14 mouse cellular contexts compared by ENCODE assay signal in genomic region chr9:17152369-17152768, GRCm38 (mm10).
DNase-seq lines count a peak whose midpoint lies in the region; ATAC-seq lines count a peak whose summit lies in the region.
"Had no signal": no experiment of that assay in that cellular context is flagged by ENCODE, and none has a peak within 500 bp of the region (broad histone marks: within the 10 kb centered on the region; RNA-seq: fewer than 3 reads in every experiment).

No protein-coding gene starts in this region.

- 0 out of 2 replicates have a peak, but pooled peaks have one; percentile 19 for ATAC-seq in embryonic facial prominence, embryonic 15.5 days (ENCODE audit: insufficient number of reproducible peaks, low FRiP score, low TSS enrichment, low read depth)
- ATAC-seq in erythroid progenitor cell, adult 5-6 weeks (replicated peaks; ENCODE audit: low FRiP score, poor library complexity, severe bottlenecking) = no peak
- ATAC-seq in megakaryocyte-erythroid progenitor cell, adult 5-6 weeks (replicated peaks; ENCODE audit: low FRiP score, low TSS enrichment, poor library complexity, severe bottlenecking) = no peak

- H3K36me3 ChIP-seq in heart, embryonic 10.5 days = no peaks in the 10 kb centered on the region
- H3K36me3 ChIP-seq in embryonic facial prominence, embryonic 15.5 days = no peaks in the 10 kb centered on the region
- H3K36me3 ChIP-seq: neural tube, embryonic 12.5 days had no signal

- intact Hi-C loops in heart, postnatal 14 days (cut with DNase I) = no loop called here

- no peak overlapping the region for H3K4me2 ChIP-seq in embryonic facial prominence, embryonic 15.5 days (replicated peaks)
- H3K4me2 ChIP-seq: midbrain, embryonic 11.5 days; neural tube, embryonic 12.5 days had no signal

- 68% methylated on average over 1 of the region's 1 CpGs for WGBS in heart, embryonic 10.5 days
- WGBS in embryonic facial prominence, embryonic 15.5 days = 57% methylated on average over 1 of the region's 1 CpGs

- no peak overlapping the region for H3K4me3 ChIP-seq in heart, embryonic 10.5 days
- no peak overlapping the region for H3K4me3 ChIP-seq in embryonic facial prominence, embryonic 15.5 days (replicated peaks)
- H3K4me3 ChIP-seq: neural tube, embryonic 12.5 days had no signal

- peak; percentile 24 to 33 for DNase-seq in heart, postnatal 14 days
- no peak for DNase-seq in heart, embryonic 10.5 days (ENCODE audit: low spot score)
- DNase-seq in testis, postnatal 10 days (ENCODE audit: low spot score) = peak; percentile 45
- no peak for DNase-seq in testis, postnatal 14 days (ENCODE audit: low spot score)
- DNase-seq in c-Kit-positive CD71-positive TER-119-positive erythroid progenitor cells, embryonic 14.5 days (ENCODE audit: low spot score) = no peak
- DNase-seq: lung, adult 18-20 months; right cerebral cortex, postnatal 25 days had no signal

- H3K27me3 ChIP-seq in heart, embryonic 10.5 days (ENCODE audit: insufficient read depth, poor library complexity, severe bottlenecking) = no peaks in the 10 kb centered on the region
- no peaks in the 10 kb centered on the region for H3K27me3 ChIP-seq in embryonic facial prominence, embryonic 15.5 days
- H3K27me3 ChIP-seq: CH12.LX; neural tube, embryonic 12.5 days had no signal

- H3K9me3 ChIP-seq in heart, embryonic 10.5 days = no peaks in the 10 kb centered on the region
- H3K9me3 ChIP-seq in embryonic facial prominence, embryonic 15.5 days (replicated peaks) = no peaks in the 10 kb centered on the region
- H3K9me3 ChIP-seq: neural tube, embryonic 12.5 days had no signal

- H3K9ac ChIP-seq in embryonic facial prominence, embryonic 15.5 days = no peak overlapping the region
- H3K9ac ChIP-seq: neural tube, embryonic 12.5 days had no signal

- no peaks in the 10 kb centered on the region for H3K4me1 ChIP-seq in heart, embryonic 10.5 days
- no peaks in the 10 kb centered on the region for H3K4me1 ChIP-seq in embryonic facial prominence, embryonic 15.5 days
- H3K4me1 ChIP-seq: neural tube, embryonic 12.5 days had no signal

- H3K27ac ChIP-seq in heart, embryonic 10.5 days = no peak overlapping the region
- H3K27ac ChIP-seq in embryonic facial prominence, embryonic 15.5 days (replicated peaks) = no peak overlapping the region
- H3K27ac ChIP-seq: neural tube, embryonic 12.5 days; stomach, postnatal 0 days had no signal

Comparison
In these comparisons a context has a peak if more than half of its experiments do, and no peak if none do; other contexts are left out.
1. DNase-seq: peak in heart, postnatal 14 days (2 of 2) and testis, postnatal 10 days (single experiment); none in heart, embryonic 10.5 days (single experiment), testis, postnatal 14 days (single experiment) and c-Kit-positive CD71-positive TER-119-positive erythroid progenitor cells, embryonic 14.5 days (single experiment).